Mouse (Mus musculus): ENCODE measurements around the gene Vipr1. TPM values are rescaled to one million over a fixed set of nuclear protein-coding genes. Genes with fewer than 3 reads are reported as not detected.

Gene Vipr1
- total RNA-seq, 2 experiments from 2014 or later = 2.8 to 5.2 TPM

GRCm38 (mm10) chr9:121719347-121720331 lies 77.1 kb downstream of the Vipr1 start:
- peak; percentile 79 for DNase-seq

Other genes starting within 250 kb of the Vipr1 start
- under 1 TPM; 0.78 to 0.97 TPM for gene Cck, start 147.0 kb upstream of the Vipr1 start, total RNA-seq (2021)
- gene Lyzl4, start 620 bp upstream of the Vipr1 start, total RNA-seq (2021) = under 1 TPM in 1 of 2 experiments, not detected in 1; 0.48 TPM
- 1 to 10 TPM; 5.4 to 5.8 TPM for gene Sec22c, start 62.8 kb downstream of the Vipr1 start, total RNA-seq (2021)
- 10 to 100 TPM; 51.5 to 60.9 TPM for gene Ss18l2, start 67.6 kb downstream of the Vipr1 start, total RNA-seq (2021)
- gene Nktr, start 76.5 kb downstream of the Vipr1 start, total RNA-seq (2021) = 10 to 100 TPM; 55.1 to 98.4 TPM
- gene Zfp651, start 116.6 kb downstream of the Vipr1 start, total RNA-seq (2021) = 10 to 100 TPM; 41.2 to 50.8 TPM
- gene Klhl40, start 134.9 kb downstream of the Vipr1 start, total RNA-seq (2021) = 1 to 10 TPM; 1.9 to 7.6 TPM
- gene Hhatl, start 149.8 kb downstream of the Vipr1 start, total RNA-seq (2021) = 10 to 100 TPM in 1 of 2 experiments, 1 to 10 TPM in 1; 4.3 to 17.4 TPM
- gene Ccdc13, start 196.7 kb downstream of the Vipr1 start, total RNA-seq (2021) = 1 to 10 TPM in 1 of 2 experiments, under 1 TPM in 1; 0.63 to 1.3 TPM
- gene Higd1a, start 215.6 kb downstream of the Vipr1 start, total RNA-seq (2021) = 100 to 1,000 TPM; 111 to 113 TPM

Data from adrenal gland, postnatal 10 days (tissue).